Mouse (Mus musculus) spleen, postnatal 0 days (tissue): Measurements from ENCODE around the gene Gpha2. TPM values are rescaled to one million over a fixed set of nuclear protein-coding genes. Genes with fewer than 3 reads are reported as not detected.

ENCODE experiments used
- microRNA counts: library from miRNA; unstranded; fragments of <30 nt; microRNA quantifications from one replicate; lab custom pipeline; 2015
- polyA plus RNA-seq: library from polyadenylated mRNA; unstranded; fragments of >200 nt; fragmentation: Nextera tagmentation; extraction: Ambion mirVana; gene quantifications from 2 replicates; pipeline ENCODE4 v1.2.1, GENCODE M21; 2015

Gpha2 gene
- polyA plus RNA-seq = 0.17 and 0.22 TPM in 2 replicates

DNA sequence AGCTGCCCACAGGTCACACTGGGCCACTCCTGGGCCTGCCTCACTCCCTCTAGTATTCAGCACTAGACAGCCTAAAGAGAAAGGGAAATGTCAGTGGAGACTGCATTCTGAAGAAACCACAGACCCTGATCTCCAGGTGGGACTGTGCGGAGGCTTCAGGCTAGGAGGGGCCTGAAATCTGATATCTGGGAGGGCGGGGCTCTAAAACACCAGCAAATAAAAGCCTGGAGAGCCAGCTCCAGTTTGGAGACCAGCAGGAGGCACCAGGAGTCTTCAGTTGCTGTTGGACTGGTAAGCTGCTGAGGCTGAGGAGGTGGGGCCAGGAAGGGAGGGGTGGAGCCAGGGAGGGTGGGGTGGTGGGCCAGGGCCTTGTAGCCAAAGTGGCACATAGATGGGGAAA is at the start of gene Gpha2:
Gene Gpha2, plus strand, starts transcription at position 246 of the 400 bp plus-strand sequence.

DNA sequence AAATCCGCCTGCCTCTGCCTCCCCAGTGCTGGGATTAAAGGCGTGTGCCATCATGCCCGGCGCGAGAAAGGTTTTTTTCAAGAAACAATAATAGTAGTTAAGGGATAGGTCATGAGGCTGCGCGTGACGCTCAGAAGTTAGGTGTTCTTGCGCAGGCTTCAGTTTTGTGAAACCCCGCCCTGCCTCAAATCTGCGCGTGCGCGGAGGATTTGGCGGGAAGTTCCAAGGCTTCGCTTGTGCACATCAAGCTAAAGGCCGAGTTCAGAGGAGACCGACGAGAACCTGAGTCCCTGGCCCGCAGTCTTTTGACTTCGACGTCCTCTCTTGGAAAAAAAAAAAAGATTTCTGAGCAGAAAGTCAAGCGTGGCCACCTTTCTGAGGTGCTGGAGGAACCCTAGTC is 42.0 kb upstream of the Gpha2 start, which contains the start of gene Majin:
Gene Majin, plus strand, starts transcription at position 258 of the 400 bp plus-strand sequence.

DNA sequence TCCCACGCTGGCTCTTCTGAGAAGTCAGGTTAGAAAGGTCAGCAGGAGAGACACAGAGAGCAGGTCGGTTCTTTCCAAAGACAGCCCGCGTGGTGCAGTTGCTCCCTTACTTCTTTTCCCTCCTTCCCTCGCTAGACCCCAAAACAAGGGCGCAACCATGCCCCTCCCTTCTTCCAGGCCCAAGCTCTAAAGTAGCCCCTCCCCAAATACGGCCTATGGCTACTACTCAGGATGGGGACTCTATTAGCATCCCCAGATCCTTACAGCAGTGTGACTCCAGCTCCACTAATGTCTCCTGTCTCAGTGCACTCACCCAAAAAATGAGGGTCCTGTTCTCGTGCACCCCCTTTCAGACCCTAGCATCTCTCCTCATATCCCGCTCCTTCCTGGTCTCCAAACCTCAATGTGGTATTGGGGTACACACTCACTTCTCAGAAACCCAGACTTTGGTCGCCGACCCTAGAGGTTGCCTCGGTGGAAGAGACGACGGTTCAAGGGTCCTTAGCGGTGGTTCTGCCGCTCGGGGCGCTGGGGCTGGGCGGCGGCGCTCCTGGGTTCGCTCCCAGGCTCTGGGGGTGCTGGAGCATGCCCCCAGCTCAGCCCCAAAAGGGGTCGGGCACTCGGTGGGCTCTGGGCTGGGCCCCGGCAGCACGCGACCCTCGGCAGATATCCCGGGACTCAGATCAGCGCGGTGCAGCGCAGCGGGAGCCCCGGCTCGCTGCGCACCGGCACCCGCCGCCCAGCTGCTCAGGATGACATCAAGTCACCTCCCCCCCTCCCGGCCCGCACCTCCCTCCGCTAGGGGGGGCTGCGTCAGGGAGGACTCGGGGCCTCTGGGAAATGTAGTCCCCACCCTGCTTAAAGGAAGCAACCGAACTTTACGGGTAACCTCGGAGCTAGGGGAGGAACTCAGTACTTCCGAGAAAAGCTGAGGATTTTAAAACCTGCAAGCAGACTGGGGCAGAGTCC is 9.2 kb downstream of the Gpha2 start, which contains the start of gene Ppp2r5b:
Gene Ppp2r5b, minus strand, starts transcription at position 789 of the 969 bp plus-strand sequence.

DNA sequence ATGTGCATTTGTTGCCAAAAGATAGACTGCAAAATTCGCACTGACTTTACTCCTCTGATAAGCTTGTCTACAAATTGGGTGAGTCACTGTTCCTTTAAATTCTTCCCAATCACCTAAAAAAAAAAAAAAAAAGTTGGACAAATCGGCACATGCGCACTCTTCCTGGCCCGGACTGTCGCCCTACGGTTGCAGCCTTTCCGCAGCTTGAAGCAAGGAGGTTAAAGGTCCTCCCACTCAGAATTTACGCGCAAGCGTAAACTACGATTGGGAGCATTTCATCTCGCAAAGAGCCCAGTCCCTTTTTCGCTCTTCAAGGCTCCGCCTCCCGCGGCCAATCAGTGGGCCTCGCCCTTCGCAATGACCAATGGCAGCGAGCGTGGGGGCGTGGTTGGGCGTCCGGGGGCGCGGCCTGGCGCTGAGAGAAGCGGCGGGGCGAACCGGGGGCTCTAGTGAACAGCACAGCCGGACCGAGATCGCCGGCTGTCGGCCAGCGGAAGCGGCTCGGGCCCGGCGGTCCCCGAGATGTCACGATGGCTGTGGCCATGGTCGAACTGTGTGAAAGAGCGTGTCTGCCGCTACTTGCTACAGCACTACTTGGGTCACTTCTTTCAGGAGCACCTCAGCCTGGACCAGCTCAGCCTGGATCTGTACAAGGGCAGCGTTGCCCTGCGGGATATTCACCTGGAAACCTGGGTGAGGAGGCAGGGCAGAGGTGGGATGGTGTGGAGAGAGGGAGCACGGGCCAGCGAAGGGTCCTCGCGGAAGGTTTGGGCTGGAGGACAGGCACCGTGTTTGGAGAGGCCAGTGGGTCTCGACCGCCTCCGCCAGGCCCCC is 15.3 kb downstream of the Gpha2 start, which contains the start of gene Atg2a:
Gene Atg2a, plus strand, starts transcription at position 395 of the 834 bp plus-strand sequence.

DNA sequence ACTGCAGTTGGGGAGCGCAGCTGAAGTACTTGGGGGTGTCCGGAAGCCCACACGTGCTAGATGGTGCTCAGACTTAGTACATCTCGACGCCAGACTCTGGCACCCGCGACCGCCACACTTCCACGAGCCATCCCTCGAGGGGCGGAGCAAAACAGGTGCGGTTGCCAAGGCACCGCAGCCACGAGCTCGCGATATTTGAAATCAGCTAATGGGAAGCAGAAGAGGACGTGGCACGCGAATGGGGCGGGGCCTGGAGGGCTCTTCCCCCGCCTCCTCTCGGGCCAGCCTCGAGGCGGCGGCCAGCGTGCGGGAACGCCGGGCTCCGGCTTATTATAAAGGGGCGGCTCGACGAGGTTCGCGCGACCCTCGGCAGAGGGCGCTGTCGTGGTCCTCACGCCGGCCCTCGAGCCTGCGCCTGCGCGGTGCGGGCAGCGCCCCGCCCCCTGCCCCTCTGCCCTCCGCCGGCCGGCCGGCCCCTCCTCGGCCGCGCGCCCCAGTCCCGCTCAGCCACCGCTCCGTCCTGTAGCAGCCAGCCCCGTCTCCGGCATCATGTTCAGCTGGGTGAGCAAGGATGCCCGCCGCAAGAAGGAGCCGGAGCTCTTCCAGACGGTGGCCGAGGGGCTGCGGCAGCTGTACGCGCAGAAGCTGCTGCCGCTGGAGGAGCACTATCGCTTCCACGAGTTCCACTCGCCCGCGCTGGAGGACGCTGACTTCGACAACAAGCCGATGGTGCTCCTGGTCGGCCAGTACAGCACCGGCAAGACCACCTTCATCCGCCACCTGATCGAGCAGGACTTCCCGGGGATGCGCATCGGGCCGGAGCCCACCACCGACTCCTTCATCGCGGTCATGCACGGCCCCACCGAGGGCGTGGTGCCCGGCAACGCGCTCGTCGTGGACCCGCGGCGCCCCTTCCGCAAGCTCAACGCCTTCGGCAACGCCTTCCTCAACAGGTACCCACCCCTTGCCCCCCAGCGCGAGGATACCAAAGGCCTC is 50.5 kb downstream of the Gpha2 start, which contains the start of gene Ehd1:
Gene Ehd1, plus strand, starts transcription at position 300 of the 996 bp plus-strand sequence.

MicroRNA genes within 50 kb of the gene (microRNA counts, 519-probe panel; counts per million panel counts)
- 88.3 counts per million for microRNA mmu-miR-192 (lab: Ali Mortazavi, UCI)

Other genes with a start within 250 kb of the Gpha2 start
- gene Slc22a20, start 240.2 kb upstream of the Gpha2 start, polyA plus RNA-seq = 0.18 and 0.33 TPM in 2 replicates
- 17.5 and 18.8 TPM in 2 replicates for gene Capn1, start 210.5 kb upstream of the Gpha2 start, polyA plus RNA-seq
- gene Syvn1, start 179.8 kb upstream of the Gpha2 start, polyA plus RNA-seq = 13.7 and 15.3 TPM in 2 replicates
- gene Mrpl49, start 168.6 kb upstream of the Gpha2 start, polyA plus RNA-seq = 41.2 and 44.7 TPM in 2 replicates
- 972 and 981 TPM in 2 replicates for gene Fau, start 168.5 kb upstream of the Gpha2 start, polyA plus RNA-seq
- 24.3 and 28.5 TPM in 2 replicates for gene Znhit2, start 165.2 kb upstream of the Gpha2 start, polyA plus RNA-seq
- gene Tm7sf2, start 158.0 kb upstream of the Gpha2 start, polyA plus RNA-seq = 3.8 and 3.9 TPM in 2 replicates
- 37.6 and 41.3 TPM in 2 replicates for gene Vps51, start 149.1 kb upstream of the Gpha2 start, polyA plus RNA-seq
- gene Tmem262, start 146.3 kb upstream of the Gpha2 start, polyA plus RNA-seq = not detected in 2 replicates
- 0.28 and 0.61 TPM in 2 replicates for gene Gm28374, start 144.1 kb upstream of the Gpha2 start, polyA plus RNA-seq
- 30.3 and 32.0 TPM in 2 replicates for gene Zfpl1, start 141.4 kb upstream of the Gpha2 start, polyA plus RNA-seq
- 38.6 and 42.9 TPM in 2 replicates for gene Cdca5, start 141.4 kb upstream of the Gpha2 start, polyA plus RNA-seq
- gene AC131692.1, start 132.0 kb upstream of the Gpha2 start, polyA plus RNA-seq = 0.21 and 0.32 TPM in 2 replicates
- 0.34 and 0.40 TPM in 2 replicates for gene Naaladl1, start 120.6 kb upstream of the Gpha2 start, polyA plus RNA-seq
- gene Sac3d1, start 107.7 kb upstream of the Gpha2 start, polyA plus RNA-seq = 29.3 and 29.9 TPM in 2 replicates
- gene Snx15, start 98.1 kb upstream of the Gpha2 start, polyA plus RNA-seq = 31.6 and 32.1 TPM in 2 replicates
- 0.96 and 1.0 TPM in 2 replicates for gene Batf2, start 85.4 kb upstream of the Gpha2 start, polyA plus RNA-seq
- 37.1 and 37.2 TPM in 2 replicates for gene Arl2, start 84.8 kb upstream of the Gpha2 start, polyA plus RNA-seq
- not detected in 2 replicates for gene Majin, start 42.0 kb upstream of the Gpha2 start, polyA plus RNA-seq
- 5.0 and 6.2 TPM in 2 replicates for gene Ppp2r5b, start 9.5 kb downstream of the Gpha2 start, polyA plus RNA-seq
- 4.4 and 5.6 TPM in 2 replicates for gene Atg2a, start 15.3 kb downstream of the Gpha2 start, polyA plus RNA-seq
- 66.5 and 75.4 TPM in 2 replicates for gene Ehd1, start 50.3 kb downstream of the Gpha2 start, polyA plus RNA-seq
- 0.40 and 0.67 TPM in 2 replicates for gene Cdc42bpg, start 80.1 kb downstream of the Gpha2 start, polyA plus RNA-seq
- gene Men1, start 108.6 kb downstream of the Gpha2 start, polyA plus RNA-seq = 19.0 and 19.8 TPM in 2 replicates
- 13.0 and 20.0 TPM in 2 replicates for gene Map4k2, start 114.8 kb downstream of the Gpha2 start, polyA plus RNA-seq
- gene Sf1, start 137.3 kb downstream of the Gpha2 start, polyA plus RNA-seq = 66.4 and 69.6 TPM in 2 replicates
- gene Pygm, start 158.0 kb downstream of the Gpha2 start, polyA plus RNA-seq = 6.7 and 9.0 TPM in 2 replicates
- 106 and 138 TPM in 2 replicates for gene Rasgrp2, start 173.0 kb downstream of the Gpha2 start, polyA plus RNA-seq
- gene Nrxn2, start 192.4 kb downstream of the Gpha2 start, polyA plus RNA-seq = 0.66 and 0.89 TPM in 2 replicates